Mouse (Mus musculus): Measurements from ENCODE around the gene Ccdc28a. TPM values are rescaled to one million over a fixed set of nuclear protein-coding genes. Genes with fewer than 3 reads are reported as not detected.

Gene Ccdc28a
- polyA plus RNA-seq (2015; fragmentation: Nextera tagmentation; extraction: Ambion mirVana), result 8.5 and 9.3 TPM in 2 replicates

- Histone ChIP-seq H3K36me3 (no peaks in the 10 kb centered on the region), H3K4me2 (replicated peaks) (peak within 1 kb of the TSS; percentile 73), H3K4me1 (peaks cover 8% of the 10 kb centered on the region), H3K9ac (replicated peaks) (peak within 1 kb of the TSS; percentile 65), H3K4me3 (peak within 1 kb of the TSS; percentile 78), H3K27ac (replicated peaks) (peak within 1 kb of the TSS; percentile 87), H3K9me3 (no peaks in the 10 kb centered on the region), H3K27me3 (no peaks in the 10 kb centered on the region)
- WGBS, result 2% methylated on average over 41 of the region's 41 CpGs
- peak; percentile 100 for ATAC-seq (replicated peaks)
Observed at GRCm38 (mm10) chr10:18234560-18235401, at the start of gene Ccdc28a. Gene Ccdc28a (minus strand): TSS chr10:18234998.

- H3K4me3 ChIP-seq, result no peak overlapping the region
- no peaks in the 10 kb centered on the region for H3K27me3 ChIP-seq
- H3K27ac ChIP-seq (replicated peaks), result no peak overlapping the region
- WGBS, result 92% methylated on average over 5 of the region's 5 CpGs
- no peaks in the 10 kb centered on the region for H3K9me3 ChIP-seq
- no peak overlapping the region for H3K4me2 ChIP-seq (replicated peaks)
- no peak for ATAC-seq (replicated peaks)
- H3K36me3 ChIP-seq, result no peaks in the 10 kb centered on the region
- no peak overlapping the region for H3K9ac ChIP-seq (replicated peaks)
- no peaks in the 10 kb centered on the region for H3K4me1 ChIP-seq
Observed at GRCm38 (mm10) chr10:18283991-18284390, 49.2 kb upstream of the Ccdc28a start.

- Histone ChIP-seq H3K27ac (replicated peaks) (no peak overlapping the region), H3K4me2 (replicated peaks) (no peak overlapping the region), H3K36me3 (no peaks in the 10 kb centered on the region), H3K4me3 (no peak overlapping the region), H3K9me3 (no peaks in the 10 kb centered on the region), H3K4me1 (no peaks in the 10 kb centered on the region), H3K9ac (replicated peaks) (no peak overlapping the region), H3K27me3 (no peaks in the 10 kb centered on the region)
- WGBS, result 76% methylated on average over 4 of the region's 4 CpGs
- no peak for ATAC-seq (replicated peaks)
Observed at GRCm38 (mm10) chr10:18276090-18276734, 41.4 kb upstream of the Ccdc28a start.

- Histone ChIP-seq H3K9me3 (no peaks in the 10 kb centered on the region), H3K4me3 (no peak overlapping the region), H3K4me1 (no peaks in the 10 kb centered on the region), H3K4me2 (replicated peaks) (no peak overlapping the region), H3K27me3 (no peaks in the 10 kb centered on the region), H3K9ac (replicated peaks) (no peak overlapping the region), H3K36me3 (no peaks in the 10 kb centered on the region), H3K27ac (replicated peaks) (no peak overlapping the region)
- no peak for ATAC-seq (replicated peaks)
- 73% methylated on average over 4 of the region's 4 CpGs for WGBS
Observed at GRCm38 (mm10) chr10:18251345-18251744, 16.5 kb upstream of the Ccdc28a start.

GRCm38 (mm10) chr10:18243614-18244013, 8.8 kb upstream of the Ccdc28a start:
- H3K9me3 ChIP-seq, result no peaks in the 10 kb centered on the region
- H3K4me1 ChIP-seq, result no peaks in the 10 kb centered on the region
- ATAC-seq (replicated peaks), result no peak
- no peaks in the 10 kb centered on the region for H3K36me3 ChIP-seq
- no peak overlapping the region for H3K27ac ChIP-seq (replicated peaks)
- no peak overlapping the region for H3K4me3 ChIP-seq
- no peak overlapping the region for H3K9ac ChIP-seq (replicated peaks)
- WGBS, result 70% methylated on average over 2 of the region's 2 CpGs
- H3K27me3 ChIP-seq, result no peaks in the 10 kb centered on the region
- H3K4me2 ChIP-seq (replicated peaks), result no peak overlapping the region

GRCm38 (mm10) chr10:18237191-18237590, 2.4 kb upstream of the Ccdc28a start:
- Histone ChIP-seq H3K9ac (replicated peaks) (no peak overlapping the region), H3K4me2 (replicated peaks) (no peak overlapping the region)
- 91% methylated on average over 7 of the region's 7 CpGs for WGBS

GRCm38 (mm10) chr10:18236328-18236927, 1.6 kb upstream of the Ccdc28a start:
- H3K4me2 ChIP-seq (replicated peaks), result no peak overlapping the region
- no peaks in the 10 kb centered on the region for H3K36me3 ChIP-seq
- no peaks in the 10 kb centered on the region for H3K9me3 ChIP-seq
- ATAC-seq (replicated peaks), result no peak
- peaks cover 8% of the 10 kb centered on the region for H3K4me1 ChIP-seq
- H3K27me3 ChIP-seq, result no peaks in the 10 kb centered on the region
- H3K4me3 ChIP-seq, result no peak overlapping the region
- WGBS, result 74% methylated on average over 5 of the region's 5 CpGs
- no peak overlapping the region for H3K27ac ChIP-seq (replicated peaks)
- H3K9ac ChIP-seq (replicated peaks), result no peak overlapping the region

More at GRCm38 (mm10) chr10:18237191-18237590, 2.4 kb upstream of the Ccdc28a start:
- Histone ChIP-seq H3K4me3 (no peak overlapping the region), H3K27me3 (no peaks in the 10 kb centered on the region), H3K9me3 (no peaks in the 10 kb centered on the region), H3K4me1 (peaks cover 8% of the 10 kb centered on the region), H3K27ac (replicated peaks) (no peak overlapping the region), H3K36me3 (no peaks in the 10 kb centered on the region)
- no peak for ATAC-seq (replicated peaks)

- WGBS, result 12% methylated on average over 14 of the region's 14 CpGs
- Histone ChIP-seq H3K36me3 (no peaks in the 10 kb centered on the region), H3K27ac (replicated peaks) (peak overlapping the region; percentile 87)
Observed at GRCm38 (mm10) chr10:18235402-18235747, 577 bp upstream of the Ccdc28a start.

GRCm38 (mm10) chr10:18233891-18234290, 907 bp downstream of the Ccdc28a start:
- no peaks in the 10 kb centered on the region for H3K9me3 ChIP-seq
- 47% methylated on average over 3 of the region's 3 CpGs for WGBS
- H3K36me3 ChIP-seq, result no peaks in the 10 kb centered on the region
- no peak overlapping the region for H3K27ac ChIP-seq (replicated peaks)
- H3K4me2 ChIP-seq (replicated peaks), result peak overlapping the region; percentile 73; the same call in 1 of the 2 replicates
- H3K4me1 ChIP-seq, result peaks cover 8% of the 10 kb centered on the region
- H3K4me3 ChIP-seq, result peak overlapping the region; percentile 78; the same call in 1 of the 2 replicates
- ATAC-seq (replicated peaks), result no peak
- H3K27me3 ChIP-seq, result no peaks in the 10 kb centered on the region
- 0 out of 2 replicates have a peak overlapping the region, but pooled peaks have one; percentile 65 for H3K9ac ChIP-seq (replicated peaks)

More at GRCm38 (mm10) chr10:18235402-18235747, 577 bp upstream of the Ccdc28a start:
- Histone ChIP-seq H3K9me3 (no peaks in the 10 kb centered on the region), H3K4me2 (replicated peaks) (peak overlapping the region; percentile 73), H3K4me1 (peaks cover 8% of the 10 kb centered on the region), H3K9ac (replicated peaks) (peak overlapping the region; percentile 65), H3K4me3 (peak overlapping the region; percentile 78), H3K27me3 (no peaks in the 10 kb centered on the region)
- peak; percentile 76 for ATAC-seq (replicated peaks)

GRCm38 (mm10) chr10:18224386-18224785, 10.4 kb downstream of the Ccdc28a start:
- Histone ChIP-seq H3K27ac (replicated peaks) (no peak overlapping the region), H3K4me3 (no peak overlapping the region), H3K36me3 (no peaks in the 10 kb centered on the region), H3K9ac (replicated peaks) (no peak overlapping the region), H3K9me3 (no peaks in the 10 kb centered on the region), H3K27me3 (no peaks in the 10 kb centered on the region), H3K4me2 (replicated peaks) (no peak overlapping the region), H3K4me1 (no peaks in the 10 kb centered on the region)
- 87% methylated on average over 3 of the region's 3 CpGs for WGBS
- peak; percentile 48; the same call in 1 of the 2 replicates for ATAC-seq (replicated peaks)

GRCm38 (mm10) chr10:18219351-18219750, 15.4 kb downstream of the Ccdc28a start:
- Histone ChIP-seq H3K27ac (replicated peaks) (no peak overlapping the region), H3K4me2 (replicated peaks) (no peak overlapping the region), H3K4me3 (no peak overlapping the region), H3K36me3 (no peaks in the 10 kb centered on the region), H3K9me3 (no peaks in the 10 kb centered on the region), H3K4me1 (no peaks in the 10 kb centered on the region), H3K27me3 (no peaks in the 10 kb centered on the region), H3K9ac (replicated peaks) (no peak overlapping the region)
- WGBS, result 90% methylated on average over 10 of the region's 10 CpGs
- no peak for ATAC-seq (replicated peaks)

- Histone ChIP-seq H3K27me3 (no peaks in the 10 kb centered on the region), H3K4me3 (no peak overlapping the region), H3K9me3 (no peaks in the 10 kb centered on the region), H3K36me3 (no peaks in the 10 kb centered on the region), H3K9ac (replicated peaks) (no peak overlapping the region), H3K4me1 (no peaks in the 10 kb centered on the region), H3K4me2 (replicated peaks) (no peak overlapping the region), H3K27ac (replicated peaks) (no peak overlapping the region)
- ATAC-seq (replicated peaks), result no peak
- WGBS, result 86% methylated on average over 5 of the region's 5 CpGs
Observed at GRCm38 (mm10) chr10:18214124-18214523, 20.7 kb downstream of the Ccdc28a start.

All from forebrain, embryonic 15.5 days (tissue).